Mouse (Mus musculus) limb, embryonic 14.5 days (tissue): ENCODE results near the gene Zswim3. TPM values are rescaled to one million over a fixed set of nuclear protein-coding genes. Genes with fewer than 3 reads are reported as not detected.

Source experiments
- ATAC-seq: fragments of 200-750 bp; cut with Nextera tagmentation; 2 replicates; pipeline ENCODE4 v1.8.0; 2017; ENCODE audit warnings: low read depth, moderate number of reproducible peaks, moderate TSS enrichment; ENCODE audit not compliant: low FRiP score
- DNase-seq: peaks from one replicate; pipeline ENCODE4 v3.0.0-alpha.2; 2015; ENCODE audit warnings: low spot score
- H3K27ac ChIP-seq: fragments of 300-500 bp; sonication (generic); replicated peaks from 2 replicates; pipeline ENCODE4 v1.5.1; 2014; ENCODE audit warnings: low read depth, mild to moderate bottlenecking, low read length, moderate library complexity, mixed read lengths
- H3K27me3 ChIP-seq: fragments of 300-500 bp; sonication (generic); 2 replicates; pipeline ENCODE4 v1.6.1; 2014; ENCODE audit warnings: low read length, mixed read lengths; ENCODE audit not compliant: control insufficient read depth, insufficient read depth
- H3K36me3 ChIP-seq: fragments of 300-500 bp; sonication (generic); 2 replicates; pipeline ENCODE4 v1.6.1; 2014; ENCODE audit warnings: mild to moderate bottlenecking, low read length, moderate library complexity, mixed read lengths; ENCODE audit not compliant: control insufficient read depth, insufficient read depth
- H3K4me1 ChIP-seq: fragments of 300-500 bp; sonication (generic); 2 replicates; pipeline ENCODE4 v1.6.1; 2014; ENCODE audit warnings: antibody characterized with exemption, low read length, mixed read lengths; ENCODE audit not compliant: control insufficient read depth, insufficient read depth
- H3K4me2 ChIP-seq: fragments of 300-500 bp; sonication (generic); replicated peaks from 2 replicates; pipeline ENCODE4 v1.6.1; 2014; ENCODE audit warnings: low read depth, mild to moderate bottlenecking, low read length, moderate library complexity; ENCODE audit not compliant: severe bottlenecking
- H3K4me3 ChIP-seq: fragments of 300-500 bp; sonication (generic); replicated peaks from 2 replicates; pipeline ENCODE4 v1.5.1; 2014; ENCODE audit warnings: low read length
- H3K9ac ChIP-seq: fragments of 300-500 bp; sonication (generic); 2 replicates; pipeline ENCODE4 v1.6.1; 2014; ENCODE audit warnings: mild to moderate bottlenecking, low read depth, low read length, moderate library complexity; ENCODE audit not compliant: severe bottlenecking
- H3K9me3 ChIP-seq: fragments of 300-500 bp; sonication (generic); 2 replicates; pipeline ENCODE4 v1.6.1; 2016; ENCODE audit warnings: low read length; ENCODE audit not compliant: control insufficient read depth
- POLR2A ChIP-seq: fragments of 200-500 bp; IDR thresholded peaks from 2 replicates; pipeline ENCODE4 v1.8.0; 2012; ENCODE audit warnings: inconsistent platforms, mild to moderate bottlenecking, moderate library complexity, borderline replicate concordance; ENCODE audit not compliant: insufficient read depth, insufficient read length; ENCODE audit errors: extremely low read depth
- WGBS: fragments of 180-500 bp; shearing (Covaris S2); extraction: QIAGEN DNeasy Blood & Tissue Kit; methylation state at CpG from one replicate; pipeline ENCODE4 v1.1.7; 2014; 5-methylcytosine and 5-hydroxymethylcytosine counted together
- polyA plus RNA-seq, 2 experiments: library from polyadenylated mRNA; depleted of rRNA in 1 of 2; stranded (reverse) in 1 of 2; unstranded in 1 of 2; fragments of >200 nt; fragmentation: Nextera tagmentation in 1 of 2; extraction: Ambion mirVana in 1 of 2; gene quantifications; 2 replicates each; pipeline versions ENCODE4 v1.2.1 to v1.2.3; 2012 to 2014

The Zswim3 gene
- polyA plus RNA-seq, 2 experiments, result 4.9 to 6.9 TPM

DNA sequence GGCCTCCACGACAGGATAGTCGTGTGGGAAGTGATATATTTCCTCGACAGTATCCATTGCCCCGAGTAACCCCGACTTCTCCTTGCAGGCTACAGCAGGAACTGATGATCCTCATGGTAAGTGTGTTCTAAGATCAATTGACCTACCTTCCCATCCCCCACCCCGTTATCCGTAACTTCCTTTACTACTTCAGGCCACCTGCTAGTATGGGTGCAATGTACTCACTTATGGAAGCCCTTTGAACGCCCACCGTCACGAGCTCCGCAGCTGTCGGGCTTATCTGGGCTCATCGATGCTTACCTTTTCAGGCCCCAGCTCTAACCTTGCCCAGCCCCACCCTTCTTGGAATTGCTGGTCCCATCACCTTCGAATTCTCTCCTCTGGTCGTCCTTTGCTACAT is 34.6 kb upstream of the Zswim3 start:
- H3K27me3 ChIP-seq, result no peaks in the 10 kb centered on the region
- peak overlapping the region; percentile 65 for H3K9ac ChIP-seq
- peak overlapping the region; percentile 72 for H3K4me2 ChIP-seq
- H3K27ac ChIP-seq, result no peak overlapping the region
- ATAC-seq (no peak), DNase-seq (no peak)
- H3K4me3 ChIP-seq, result peak overlapping the region; percentile 70
- WGBS, result 3% methylated on average over 15 of the region's 15 CpGs
- H3K36me3 ChIP-seq, result peaks cover 48% of the 10 kb centered on the region
- H3K9me3 ChIP-seq, result no peaks in the 10 kb centered on the region
- no peak for TF ChIP-seq POLR2A
- H3K4me1 ChIP-seq, result peaks cover 6% of the 10 kb centered on the region

GRCm38 (mm10) chr2:164771123-164771522 is 33.8 kb upstream of the Zswim3 start:
- no peak for ATAC-seq
- H3K36me3 ChIP-seq, result peaks cover 39% of the 10 kb centered on the region
- WGBS, result 78% methylated on average over 8 of the region's 8 CpGs
- H3K27me3 ChIP-seq, result no peaks in the 10 kb centered on the region
- H3K4me2 ChIP-seq, result peak overlapping the region; percentile 72
- H3K9ac ChIP-seq, result no peak overlapping the region
- no peak overlapping the region for H3K27ac ChIP-seq
- TF ChIP-seq POLR2A, result no peak
- H3K9me3 ChIP-seq, result no peaks in the 10 kb centered on the region
- H3K4me1 ChIP-seq, result peaks cover 6% of the 10 kb centered on the region
- H3K4me3 ChIP-seq, result peak overlapping the region; percentile 70
- DNase-seq, result no peak

DNA sequence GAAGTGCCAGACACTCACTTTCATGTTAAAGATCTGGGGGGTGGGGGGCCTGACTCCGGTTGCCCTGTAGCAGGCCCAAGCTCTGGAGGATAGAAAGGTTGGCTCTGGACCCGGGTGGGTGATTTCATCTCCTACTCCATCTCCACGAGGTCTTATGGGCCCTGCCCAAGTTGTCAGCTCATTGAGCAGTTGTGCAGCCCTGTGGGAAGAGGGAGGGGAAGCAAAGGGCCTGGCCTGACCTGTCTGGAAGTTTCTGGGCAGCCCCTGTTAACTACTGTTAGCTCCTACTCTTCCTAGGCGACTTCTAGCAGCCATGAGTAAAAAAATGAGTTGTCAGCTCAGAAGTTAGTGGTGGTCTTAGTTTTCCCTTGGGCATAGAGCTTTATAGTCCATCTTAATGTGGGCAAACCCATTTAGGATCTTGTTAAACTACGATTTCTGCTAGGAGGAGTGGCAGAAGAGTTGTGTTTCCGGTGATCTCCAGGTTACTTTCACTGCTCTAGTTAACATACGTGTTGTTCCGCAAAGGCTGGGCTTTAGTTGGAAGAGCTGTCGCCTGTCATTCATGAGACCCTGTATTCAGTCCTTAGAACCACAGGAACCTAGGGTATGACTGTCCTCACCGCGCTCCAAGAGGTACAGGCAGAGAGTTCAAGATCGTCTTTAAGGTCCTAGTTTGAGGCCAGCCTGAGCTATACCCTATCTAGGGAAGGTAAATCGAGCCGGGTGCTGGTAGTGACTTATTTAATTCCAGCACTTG is 31.5 kb upstream of the Zswim3 start:
- ATAC-seq (no peak), DNase-seq (no peak)
- no peak for TF ChIP-seq POLR2A
- H3K4me3 ChIP-seq, result no peak overlapping the region
- H3K4me2 ChIP-seq, result no peak overlapping the region
- peaks cover 6% of the 10 kb centered on the region for H3K4me1 ChIP-seq
- H3K9me3 ChIP-seq, result no peaks in the 10 kb centered on the region
- no peaks in the 10 kb centered on the region for H3K27me3 ChIP-seq
- 80% methylated on average over 14 of the region's 14 CpGs for WGBS
- peaks cover 17% of the 10 kb centered on the region for H3K36me3 ChIP-seq
- H3K27ac ChIP-seq, result 0 out of 2 replicates have a peak overlapping the region, but pooled peaks have one; percentile 3
- no peak overlapping the region for H3K9ac ChIP-seq

DNA sequence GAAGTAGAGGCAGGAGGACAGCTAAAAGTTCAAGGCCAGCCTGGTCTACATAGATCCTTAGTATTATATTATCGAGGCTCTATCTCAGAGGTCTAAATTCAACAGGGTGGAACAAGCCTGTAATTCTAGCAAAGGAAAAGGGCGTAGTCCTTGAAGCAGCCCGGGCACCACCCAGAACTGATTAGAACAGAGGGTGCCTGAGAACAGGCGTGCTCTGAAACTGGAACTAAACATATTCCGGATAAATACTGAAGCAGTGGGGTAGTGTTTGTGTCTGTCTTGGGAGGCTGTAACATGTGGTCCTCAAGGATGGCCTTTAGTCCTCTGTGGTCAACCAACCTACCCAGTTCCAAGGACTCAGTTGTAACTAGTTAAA is 30.9 kb upstream of the Zswim3 start:
- no peak for DNase-seq

DNA sequence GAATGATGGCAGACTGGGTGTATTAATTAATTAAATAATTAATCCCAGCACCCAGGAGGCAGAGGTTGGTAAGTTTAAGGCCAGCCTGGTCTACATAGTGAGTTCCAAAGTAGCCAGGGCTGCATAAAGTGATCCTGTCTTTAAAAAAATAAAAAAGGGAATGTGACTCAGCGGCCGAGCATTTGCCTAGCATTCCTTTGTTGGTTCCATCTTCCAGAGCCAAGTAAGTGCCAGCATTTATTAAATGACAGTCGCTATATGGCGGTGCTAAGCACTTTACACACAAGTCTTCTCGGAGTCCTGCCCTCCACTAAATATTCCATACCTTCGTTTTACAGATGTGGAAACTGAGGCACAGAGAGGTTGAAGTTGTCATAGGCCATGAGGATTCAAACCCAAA is 28.8 kb upstream of the Zswim3 start:
- Histone ChIP-seq H3K27ac (no peak overlapping the region), H3K4me2 (no peak overlapping the region), H3K4me3 (no peak overlapping the region), H3K9ac (no peak overlapping the region), H3K9me3 (no peaks in the 10 kb centered on the region), H3K27me3 (no peaks in the 10 kb centered on the region), H3K36me3 (peaks cover 16% of the 10 kb centered on the region), H3K4me1 (no peaks in the 10 kb centered on the region; the same call in 1 of the 2 replicates)
- ATAC-seq, result no peak
- TF ChIP-seq POLR2A, result no peak
- WGBS, result 84% methylated on average over 6 of the region's 6 CpGs
- DNase-seq, result no peak

More for the DNA sequence above, 30.9 kb upstream of the Zswim3 start:
- Histone ChIP-seq H3K9ac (no peak overlapping the region), H3K4me3 (no peak overlapping the region), H3K4me2 (no peak overlapping the region), H3K9me3 (no peaks in the 10 kb centered on the region), H3K27ac (0 out of 2 replicates have a peak overlapping the region, but pooled peaks have one; percentile 3), H3K36me3 (peaks cover 16% of the 10 kb centered on the region), H3K27me3 (no peaks in the 10 kb centered on the region), H3K4me1 (peaks cover 6% of the 10 kb centered on the region)
- WGBS, result 89% methylated on average over 5 of the region's 5 CpGs
- TF ChIP-seq POLR2A, result no peak
- no peak for ATAC-seq
